Mouse (Mus musculus) urinary bladder, adult 18-20 months (tissue): ENCODE data around the gene Pgk1.
A peak's percentile ranks its signal among the peaks of the same experiment; 100 is the strongest.
"Not testable (repeated sequence)": the region's sequence is repeated elsewhere in the genome, so short reads cannot be mapped to it uniquely, and the experiment has no call there.

Experiments used
- DNase-seq, 2 experiments: peaks; one replicate each; pipeline ENCODE4 v3.0.0; 2022; ENCODE audit warnings: low spot score in 2 of 2, mixed read lengths in 2 of 2

Pgk1 gene

GRCm38 (mm10) chrX:106186713-106187649, at the start of gene Pgk1:
Pgk1 (plus strand) TSS chrX:106187100.
- DNase-seq = peak; percentile 68 to 80

GRCm38 (mm10) chrX:106139309-106140070, 47.4 kb upstream of the Pgk1 start:
- DNase-seq = no peak

- DNase-seq = no peak
Observed at GRCm38 (mm10) chrX:106142936-106143335, 44.0 kb upstream of the Pgk1 start, which contains the start of gene Tlr13. Tlr13 (plus strand) TSS chrX:106143204.

- DNase-seq = no peak
Observed at GRCm38 (mm10) chrX:106148185-106148584, 38.7 kb upstream of the Pgk1 start.

GRCm38 (mm10) chrX:106149460-106149859, 37.4 kb upstream of the Pgk1 start:
- no peak for DNase-seq

- no peak for DNase-seq
Observed at GRCm38 (mm10) chrX:106154180-106154586, 32.7 kb upstream of the Pgk1 start.

- no peak for DNase-seq
Observed at GRCm38 (mm10) chrX:106155892-106156291, 31.0 kb upstream of the Pgk1 start.

- DNase-seq = no peak
Observed at GRCm38 (mm10) chrX:106163995-106164394, 22.9 kb upstream of the Pgk1 start.

GRCm38 (mm10) chrX:106164555-106164954, 22.3 kb upstream of the Pgk1 start:
- no peak for DNase-seq

GRCm38 (mm10) chrX:106165089-106165488, 21.8 kb upstream of the Pgk1 start:
- DNase-seq = no peak

- DNase-seq = peak; percentile 19 to 34
Observed at GRCm38 (mm10) chrX:106171106-106171852, 15.6 kb upstream of the Pgk1 start.

- no peak for DNase-seq
Observed at GRCm38 (mm10) chrX:106171853-106172154, 15.1 kb upstream of the Pgk1 start.

- no peak for DNase-seq
Observed at GRCm38 (mm10) chrX:106176331-106176730, 10.6 kb upstream of the Pgk1 start.

- DNase-seq = no peak
Observed at GRCm38 (mm10) chrX:106184279-106184678, 2.6 kb upstream of the Pgk1 start.

- no peak for DNase-seq
Observed at GRCm38 (mm10) chrX:106185706-106186105, 1.2 kb upstream of the Pgk1 start.

GRCm38 (mm10) chrX:106187737-106188136, 837 bp downstream of the Pgk1 start:
- no peak for DNase-seq

GRCm38 (mm10) chrX:106189356-106189755, 2.5 kb downstream of the Pgk1 start:
- DNase-seq = no peak

GRCm38 (mm10) chrX:106190091-106190490, 3.2 kb downstream of the Pgk1 start:
- DNase-seq = no peak

GRCm38 (mm10) chrX:106194361-106194760, 7.5 kb downstream of the Pgk1 start:
- DNase-seq = not testable (repeated sequence)

GRCm38 (mm10) chrX:106197308-106197707, 10.4 kb downstream of the Pgk1 start:
- no peak for DNase-seq

GRCm38 (mm10) chrX:106198904-106199303, 12.0 kb downstream of the Pgk1 start:
- DNase-seq = no peak

GRCm38 (mm10) chrX:106209100-106209499, 22.2 kb downstream of the Pgk1 start:
- DNase-seq = no peak
